Mouse (Mus musculus) layer of hippocampus, adult 18-20 months (tissue): ENCODE results near the gene Gm7980. TPM values are rescaled to one million over a fixed set of nuclear protein-coding genes. Genes with fewer than 3 reads are reported as not detected.
"Not testable (repeated sequence)": the region's sequence is repeated elsewhere in the genome, so short reads cannot be mapped to it uniquely, and the experiment has no call there.

Source experiments
- DNase-seq, 2 experiments: peaks; one replicate each; pipeline ENCODE4 v3.0.0; 2022; ENCODE audit warnings: low spot score in 2 of 2
- long read RNA-seq: library from polyadenylated mRNA; stranded (forward); transcript quantifications from one replicate; pipeline ENCODE4 v2.0.0, GENCODE M21; 2021
- total RNA-seq, 2 experiments: library from RNA; stranded (reverse); gene quantifications; 2 replicates each; pipeline ENCODE4 v1.2.3; 2021

Gene Gm7980
- not detected for total RNA-seq
- long read RNA-seq, result 0 reads

DNA sequence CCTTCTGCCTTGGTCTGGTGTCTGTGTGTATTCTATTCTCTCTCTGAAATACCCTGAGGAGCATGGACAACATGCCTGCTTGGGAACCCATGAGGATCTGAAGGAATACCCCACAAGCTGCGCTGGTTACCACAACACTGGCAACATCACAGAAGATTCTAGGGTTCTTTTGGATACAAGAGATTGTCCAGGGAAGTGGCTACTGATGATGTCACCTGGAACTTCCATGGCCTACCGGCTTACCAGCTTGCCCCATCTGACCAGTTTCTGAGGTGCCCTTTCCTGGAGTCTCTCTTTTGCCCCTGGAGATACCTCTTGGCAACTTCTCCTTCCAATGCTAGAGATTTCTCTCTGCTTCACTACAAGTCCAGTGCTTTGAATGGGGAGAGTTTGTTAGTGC lies at the start of gene Gm7980:
TSS of gene Gm7980 (minus strand) at position 101 of the 400 bp plus-strand sequence.
- not testable (repeated sequence) for DNase-seq

DNA sequence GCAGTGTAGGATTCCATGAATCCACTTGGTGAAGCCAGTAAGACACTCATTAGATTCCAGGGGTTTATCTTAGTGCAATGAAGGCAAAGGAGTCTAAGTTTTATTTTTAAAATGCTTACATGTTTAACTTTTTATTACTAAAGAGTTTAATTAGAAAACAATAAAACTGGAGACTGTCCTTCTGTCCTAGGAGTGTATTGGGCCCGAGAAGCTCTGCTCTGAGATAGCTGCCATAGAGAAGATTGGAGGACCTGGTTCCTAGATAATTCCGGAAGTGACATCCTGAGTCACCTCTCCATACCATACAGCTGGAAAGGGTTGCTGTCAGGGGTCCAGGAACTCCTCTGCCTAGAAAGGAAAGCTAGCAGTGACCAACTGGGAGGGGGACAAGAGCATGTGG lies 36.6 kb upstream of the Gm7980 start, which contains the start of gene 1700024B05Rik:
TSS of gene 1700024B05Rik (plus strand) at position 301 of the 400 bp plus-strand sequence.
- DNase-seq, result not testable (repeated sequence)

DNA sequence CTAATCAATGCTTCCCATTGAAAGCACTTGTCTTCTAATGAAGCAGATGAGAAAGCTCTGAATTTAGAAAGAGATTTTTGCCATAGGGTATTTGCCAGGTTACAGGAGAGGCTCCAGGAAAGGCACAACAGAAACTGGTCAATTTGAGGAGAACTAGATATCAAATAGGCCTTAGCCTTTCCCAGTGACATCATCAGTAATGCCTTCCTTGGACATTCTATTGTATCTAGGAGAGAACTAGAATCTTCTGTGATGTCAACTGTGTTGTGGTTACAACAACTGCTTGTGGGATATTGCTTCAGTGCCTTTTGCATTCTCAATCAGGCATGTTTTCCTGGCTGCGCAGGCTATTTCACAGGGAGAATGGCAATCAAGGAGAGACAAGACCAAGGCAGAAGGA lies 17.6 kb upstream of the Gm7980 start, which contains the start of gene 1700049E17Rik1:
TSS of gene 1700049E17Rik1 (plus strand) at position 301 of the 400 bp plus-strand sequence.
- not testable (repeated sequence) for DNase-seq

Other genes with a start within 250 kb of the Gm7980 start
- not detected for gene Gm8068, start 205.4 kb downstream of the Gm7980 start, total RNA-seq
- not detected for gene Gm7929, start 156.7 kb downstream of the Gm7980 start, total RNA-seq
- not detected for gene Gm47189, start 134.8 kb downstream of the Gm7980 start, total RNA-seq
- not detected for gene 1700049E17Rik1, start 17.7 kb upstream of the Gm7980 start, total RNA-seq
- gene 1700024B05Rik, start 36.7 kb upstream of the Gm7980 start, total RNA-seq, result not detected
- gene Gm6401, start 60.6 kb upstream of the Gm7980 start, total RNA-seq, result not detected
- gene Gm3543, start 76.0 kb upstream of the Gm7980 start, total RNA-seq, result 1 to 10 TPM in 1 of 2 experiments, under 1 TPM in 1; 0.86 to 1.1 TPM
- gene Gm7951, start 210.1 kb upstream of the Gm7980 start, total RNA-seq, result not detected